Mouse (Mus musculus) olfactory bulb, adult 2 months (tissue): Measurements from ENCODE around the gene Vrk3.

Experiments
- CTCF ChIP-seq: fragments of 200-500 bp; IDR thresholded peaks from 2 replicates; pipeline ENCODE4 v1.5.1; 2012; ENCODE audit warnings: low read depth, mild to moderate bottlenecking, low read length, moderate library complexity; ENCODE audit not compliant: insufficient read depth
- POLR2A ChIP-seq: fragments of 200-500 bp; IDR thresholded peaks from 2 replicates; pipeline ENCODE4 v1.6.1; 2012; ENCODE audit warnings: mild to moderate bottlenecking, low read depth, low read length, moderate library complexity; ENCODE audit not compliant: insufficient read depth

- TF ChIP-seq CTCF = 0 out of 2 replicates have a peak, but pooled peaks have one; percentile 52
- TF ChIP-seq POLR2A = 0 out of 2 replicates have a peak, but pooled peaks have one; percentile 26
These were observed 3.1 kb upstream of the Vrk3 start for GRCm38 (mm10) chr7:44745076-44745475.
